Mouse (Mus musculus) inflammation-experienced regulatory T-cells, adult 6 months (primary cell): Measurements from ENCODE around the gene Casp8. TPM values are rescaled to one million over a fixed set of nuclear protein-coding genes. Genes with fewer than 3 reads are reported as not detected.
"Not testable (repeated sequence)": the region's sequence is repeated elsewhere in the genome, so short reads cannot be mapped to it uniquely, and the experiment has no call there.

ENCODE experiments used
- ATAC-seq: one replicate; pipeline ENCODE4 v1.8.0; 2017
- polyA plus RNA-seq, 3 experiments: library from polyadenylated mRNA; unstranded; fragments of 100-300 nt; shearing (Covaris generic); gene quantifications; one replicate each; pipeline ENCODE4 v1.2.1; 2017

Casp8 gene
- polyA plus RNA-seq, 3 experiments from 2014 or later, result 161 to 182 (median 167) TPM

DNA sequence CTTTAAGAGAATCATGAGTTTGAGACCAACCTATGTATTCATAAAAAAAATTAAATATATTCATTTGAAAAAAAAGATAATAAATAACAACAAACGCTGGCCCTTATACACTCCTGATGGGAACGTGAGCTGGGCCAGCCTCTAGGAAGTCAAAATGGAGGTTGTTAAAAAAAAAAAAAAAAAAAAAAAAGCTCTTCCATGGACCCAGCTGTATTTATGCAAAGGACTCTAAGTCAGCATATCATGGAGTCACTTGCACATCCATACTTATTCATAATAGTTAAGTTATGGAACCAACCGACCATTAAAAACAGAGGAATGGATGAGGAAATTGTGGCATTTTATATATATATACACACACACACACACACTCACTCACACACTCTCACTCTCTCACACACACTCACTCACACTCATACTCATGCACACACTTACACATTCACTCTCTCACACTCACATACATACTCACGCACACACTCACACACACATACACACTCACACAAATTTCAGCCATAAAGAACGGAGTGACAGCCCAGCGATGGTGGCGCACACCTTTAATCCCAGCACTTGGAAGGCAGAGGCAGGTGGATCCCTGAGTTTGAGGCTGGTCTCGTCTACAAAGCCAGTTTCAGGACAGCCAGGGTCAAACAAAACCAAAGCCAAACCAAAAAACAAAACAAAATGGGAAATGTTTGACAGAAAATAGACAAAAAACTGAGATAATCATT lies 6.5 kb downstream of the Casp8 start:
- no peak for ATAC-seq

DNA sequence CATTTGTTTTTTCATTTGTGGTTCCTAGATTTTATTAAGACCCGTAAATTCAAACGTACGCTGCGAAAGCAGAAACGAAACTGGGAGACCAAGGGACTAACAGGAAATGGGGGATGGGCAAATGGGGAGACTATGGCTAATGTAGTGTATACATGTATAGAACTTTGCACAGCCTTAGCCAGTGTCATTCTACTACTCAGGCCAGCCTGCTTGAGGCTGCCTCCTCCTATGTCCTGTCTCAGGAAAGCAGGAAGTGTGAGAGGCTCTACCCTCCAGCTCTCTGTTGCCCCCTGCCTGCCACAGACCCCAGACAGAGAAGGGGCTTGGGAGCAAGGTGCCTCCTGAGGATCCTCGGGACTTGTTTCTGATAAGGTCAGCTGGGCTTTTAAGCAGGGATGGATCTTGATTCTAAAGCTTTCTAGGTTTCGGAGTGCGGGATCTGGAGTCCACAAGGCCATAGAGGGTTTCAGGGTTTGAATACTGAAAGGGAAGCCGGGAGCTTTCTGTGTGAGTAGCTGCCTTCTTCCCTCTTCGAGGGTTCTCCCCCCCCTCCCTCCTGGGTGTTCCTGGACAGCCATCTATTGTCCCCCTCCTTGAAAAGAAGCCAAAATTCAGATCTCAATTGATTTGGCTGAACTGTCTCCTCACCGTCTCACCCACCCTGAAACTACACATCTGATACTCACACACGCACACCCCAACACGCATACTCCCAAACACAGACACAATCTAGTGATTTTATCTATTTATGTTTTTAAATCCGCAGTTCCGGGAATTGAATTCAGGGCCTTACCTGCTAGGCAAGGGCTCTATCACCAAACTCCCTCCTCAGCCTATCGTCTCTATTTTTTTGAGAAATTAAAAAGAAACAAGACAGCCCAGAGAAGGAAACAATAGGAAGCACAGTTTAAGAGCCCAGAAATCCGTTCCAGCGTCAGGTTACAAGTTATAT lies 7.4 kb downstream of the Casp8 start:
- peak; percentile 57 for ATAC-seq

DNA sequence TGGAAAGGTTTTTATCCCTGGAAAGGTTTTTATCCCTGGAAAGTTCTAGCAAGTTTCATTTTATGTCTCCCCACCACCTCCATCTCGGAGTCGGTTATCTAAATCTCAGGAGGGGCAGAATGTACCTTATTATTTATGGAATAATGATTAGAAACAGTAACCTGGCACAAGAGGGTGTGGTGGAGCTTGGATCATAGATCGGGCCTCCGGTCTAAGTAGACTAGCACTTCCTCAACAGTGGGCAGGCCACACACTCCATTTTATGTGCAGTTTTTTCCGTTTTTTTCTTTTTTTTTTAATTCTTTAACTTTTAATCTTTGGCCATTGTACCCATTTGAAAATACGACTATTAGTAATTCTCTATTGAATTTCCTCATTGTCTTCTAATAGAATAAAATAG lies 8.4 kb downstream of the Casp8 start:
- peak; percentile 30 for ATAC-seq

DNA sequence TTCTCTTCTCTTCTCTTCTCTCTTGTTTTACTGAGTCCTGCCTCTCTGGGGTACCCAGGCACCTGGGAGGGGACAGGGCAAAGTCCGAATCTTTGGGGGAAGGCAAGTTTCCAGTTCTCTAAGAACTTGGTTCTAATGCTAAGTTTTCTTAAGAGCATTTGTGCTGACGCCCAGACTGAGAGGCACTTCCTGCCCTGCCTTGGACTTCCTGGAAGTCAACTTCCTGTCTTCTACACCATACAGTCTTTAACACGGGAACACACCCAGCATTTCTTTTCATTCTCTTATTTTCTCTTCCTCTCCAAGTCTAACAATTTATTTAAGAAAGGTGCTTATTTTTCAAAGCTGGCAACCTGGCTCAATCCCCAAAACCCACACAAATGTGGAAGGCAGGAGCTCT lies 11.5 kb downstream of the Casp8 start:
- peak; percentile 73 for ATAC-seq

DNA sequence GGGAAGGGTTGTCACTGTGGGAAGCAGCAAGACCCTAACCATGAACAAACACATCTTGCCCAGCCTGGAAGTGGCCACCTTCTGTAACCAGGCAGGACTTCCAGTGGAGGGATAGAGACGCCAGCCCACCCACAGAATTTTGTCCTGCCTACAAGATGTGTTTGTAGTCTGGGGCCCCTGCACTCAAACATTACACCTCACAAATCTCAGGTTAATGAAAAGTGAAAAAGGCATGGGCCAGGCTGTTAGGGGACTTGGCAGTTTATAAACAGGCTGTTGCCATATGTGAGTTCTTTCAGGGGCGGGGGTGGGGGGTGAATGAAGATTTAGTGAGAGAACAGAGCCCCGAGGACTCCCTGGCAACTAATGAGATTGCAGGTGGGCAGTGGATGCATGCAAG lies 31.1 kb downstream of the Casp8 start:
- ATAC-seq, result no peak

DNA sequence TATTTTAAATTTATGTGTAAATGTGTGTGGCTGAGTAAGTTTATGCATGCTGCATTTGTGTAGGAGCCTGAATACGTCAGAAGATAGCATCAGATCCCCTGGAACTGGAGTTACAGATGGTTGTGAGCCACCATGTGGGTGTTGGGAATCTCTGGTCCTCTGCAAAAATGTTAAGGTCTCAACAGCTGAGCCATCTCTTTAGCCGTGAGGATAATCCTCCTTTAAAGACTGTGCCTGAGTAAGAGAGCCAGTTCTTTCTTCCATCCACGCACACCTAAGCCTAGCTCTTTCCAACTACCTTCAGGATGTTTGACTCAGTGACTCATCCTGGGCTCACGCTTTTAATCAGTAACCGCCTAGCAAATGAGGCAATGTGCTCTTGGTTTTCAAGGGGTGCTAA lies 35.6 kb downstream of the Casp8 start:
- no peak for ATAC-seq

DNA sequence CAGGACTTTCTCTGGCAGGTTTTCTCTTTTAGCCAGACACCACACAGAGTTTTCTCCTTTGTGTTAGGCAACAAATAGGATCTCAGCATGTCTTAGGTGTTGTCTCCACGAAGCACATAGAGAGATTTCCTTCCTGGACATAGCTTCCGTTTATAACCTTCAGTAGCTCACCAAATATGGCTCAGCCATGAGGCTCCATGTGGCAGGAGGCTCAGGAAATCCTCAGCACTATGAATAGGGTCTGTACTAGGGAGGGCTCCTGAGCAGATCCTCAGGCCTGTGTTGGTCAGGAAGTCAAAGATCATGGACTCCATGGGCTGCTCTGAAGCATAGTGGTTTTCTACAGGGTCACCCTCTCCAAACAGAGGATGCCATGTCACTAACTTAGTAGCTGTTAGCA lies 37.0 kb downstream of the Casp8 start:
- no peak for ATAC-seq

DNA sequence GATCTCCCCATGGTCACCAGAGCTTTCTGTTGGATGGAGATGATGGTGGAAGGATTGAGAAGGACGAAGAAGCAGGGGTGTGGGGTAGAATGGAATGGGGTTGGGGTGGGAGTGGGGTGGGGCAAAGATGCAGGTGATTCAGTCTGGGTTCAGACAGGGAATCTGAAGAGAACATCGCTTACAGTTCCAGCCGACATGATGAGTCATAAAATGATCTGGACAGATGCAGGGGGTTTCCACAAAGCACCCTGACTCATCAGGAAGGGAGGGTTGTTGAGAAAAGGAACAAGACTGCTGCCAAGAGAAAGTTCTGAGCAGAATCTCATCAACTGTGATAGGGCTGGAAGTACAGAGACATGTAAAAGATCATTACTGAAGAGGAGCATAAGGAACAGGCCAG lies 61.6 kb downstream of the Casp8 start:
- peak; percentile 36 for ATAC-seq

DNA sequence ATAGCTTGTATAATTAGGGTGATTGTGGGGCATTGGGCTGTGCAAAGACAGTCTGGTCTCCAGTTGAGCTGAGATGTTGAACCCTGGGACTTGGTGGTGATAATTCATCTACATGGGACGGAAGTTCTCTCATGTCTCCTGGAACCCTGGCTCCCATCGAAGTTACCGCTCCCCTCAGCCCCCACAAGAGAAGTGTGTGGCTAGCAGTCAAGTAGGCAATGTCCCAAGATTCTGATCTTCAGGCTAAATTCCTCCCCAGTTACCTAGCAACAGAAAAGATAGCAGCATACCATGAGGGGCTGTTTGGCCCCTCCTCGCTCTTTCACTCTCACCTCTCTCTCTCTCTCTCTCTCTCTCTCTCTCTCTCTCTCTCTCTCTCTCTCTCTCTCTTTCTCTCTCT lies 64.0 kb downstream of the Casp8 start:
- ATAC-seq, result not testable (repeated sequence)

DNA sequence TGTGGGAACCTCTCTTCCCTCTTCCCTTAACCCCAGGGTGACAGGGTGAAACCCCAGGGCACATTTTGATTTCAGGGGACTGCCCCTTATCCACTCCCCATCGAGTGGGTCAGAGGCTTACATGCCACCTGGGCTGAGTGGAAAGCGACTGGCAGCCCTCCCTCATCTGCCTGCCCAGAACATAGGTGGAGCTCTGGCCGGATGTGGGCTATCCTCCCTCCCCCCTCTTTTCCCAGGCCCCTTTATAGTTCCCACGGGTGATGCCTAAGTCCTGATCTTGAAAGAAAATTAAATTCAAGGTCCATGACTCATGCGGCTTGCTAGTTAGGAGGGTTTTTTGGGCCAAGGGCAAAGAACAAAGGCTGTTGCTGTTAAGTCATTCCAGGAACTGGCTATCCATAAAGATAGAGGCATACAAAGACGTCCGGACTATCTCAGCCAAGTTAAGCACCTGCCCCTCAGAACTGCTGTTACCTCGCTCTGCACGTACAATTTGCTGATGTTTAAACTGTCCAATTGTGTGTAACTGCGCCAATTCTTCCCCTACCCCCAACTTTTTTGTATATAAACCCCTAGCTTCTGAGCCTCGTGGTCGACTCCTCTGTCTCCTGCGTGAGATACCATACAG lies 64.7 kb downstream of the Casp8 start:
- peak; percentile 82 for ATAC-seq

DNA sequence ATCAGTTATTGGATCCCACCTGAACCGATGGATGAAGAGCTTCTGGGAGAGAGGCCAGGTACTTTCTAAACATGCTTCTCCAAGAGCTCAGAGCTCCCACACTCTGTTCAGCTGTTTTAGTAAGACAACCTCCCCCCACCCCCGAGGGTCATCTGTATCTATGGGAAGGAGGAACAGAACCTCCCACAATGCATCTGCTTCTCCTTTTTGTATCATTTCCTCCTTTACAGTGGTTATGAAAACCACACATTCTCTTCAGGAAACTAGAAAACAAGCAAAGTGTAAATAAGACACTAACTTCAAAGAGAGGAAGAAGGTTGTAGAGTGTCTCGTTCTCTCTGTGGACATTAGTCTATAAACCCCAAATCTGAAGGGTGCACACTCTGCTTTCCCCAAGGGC lies 65.4 kb downstream of the Casp8 start:
- ATAC-seq, result peak; percentile 58

DNA sequence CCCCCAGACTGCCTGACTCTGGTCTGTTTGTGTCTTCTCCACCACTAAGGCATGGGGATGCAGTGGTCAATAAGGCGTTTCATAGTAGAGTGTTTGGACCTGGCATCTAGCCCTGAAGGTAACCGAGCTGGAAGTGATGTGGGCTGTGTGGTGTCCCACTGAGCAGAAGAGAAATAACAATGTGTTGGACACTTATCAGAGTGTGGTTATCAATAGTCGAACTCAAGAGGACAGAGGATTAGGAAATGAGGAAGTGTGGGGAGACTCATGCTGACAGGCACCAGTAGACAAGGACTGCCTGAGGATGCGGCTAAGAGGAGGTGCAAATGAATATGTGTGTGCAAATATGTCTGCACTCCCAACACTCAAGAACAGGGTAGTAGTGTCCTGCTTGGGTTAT lies 81.3 kb downstream of the Casp8 start:
- not testable (repeated sequence) for ATAC-seq

DNA sequence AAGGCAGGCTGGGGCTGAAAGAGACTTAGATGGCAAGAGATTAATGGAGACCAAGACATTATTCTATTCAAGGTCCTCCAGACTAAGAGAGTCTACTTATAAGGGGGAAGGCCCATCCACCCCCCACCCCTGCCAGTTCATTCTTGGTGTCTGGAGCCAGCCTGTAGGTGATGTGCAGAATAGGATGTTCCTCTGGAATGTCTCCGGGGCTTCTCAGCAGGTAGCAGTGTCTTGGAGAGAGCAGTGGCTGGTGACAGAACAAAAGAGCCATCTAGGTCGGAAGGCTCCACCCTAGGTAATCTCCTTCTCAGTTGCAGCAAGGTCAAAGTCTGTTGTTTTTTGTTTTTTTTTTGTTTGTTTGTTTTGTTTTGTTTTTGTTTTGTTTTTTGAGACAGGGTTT lies 84.1 kb downstream of the Casp8 start:
- not testable (repeated sequence) for ATAC-seq

DNA sequence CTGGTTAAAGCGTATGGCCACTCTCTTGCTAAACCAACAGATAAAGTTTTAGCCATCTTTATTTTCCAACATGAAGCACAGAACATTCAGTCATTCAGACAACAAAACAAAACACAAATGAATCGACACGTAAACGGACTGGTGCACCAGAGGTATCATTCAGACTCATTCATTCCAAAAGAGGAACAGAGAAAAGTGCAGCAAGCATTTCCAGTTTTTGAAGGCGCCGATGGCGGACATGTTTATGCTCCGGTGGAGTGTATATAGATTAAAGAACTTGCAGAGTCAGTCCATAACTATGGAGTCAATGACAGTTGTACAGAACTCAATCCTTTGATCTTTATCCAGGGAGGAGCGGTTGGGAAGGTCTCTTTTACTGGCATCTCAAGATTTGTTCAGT lies 88.1 kb downstream of the Casp8 start:
- ATAC-seq, result not testable (repeated sequence)

DNA sequence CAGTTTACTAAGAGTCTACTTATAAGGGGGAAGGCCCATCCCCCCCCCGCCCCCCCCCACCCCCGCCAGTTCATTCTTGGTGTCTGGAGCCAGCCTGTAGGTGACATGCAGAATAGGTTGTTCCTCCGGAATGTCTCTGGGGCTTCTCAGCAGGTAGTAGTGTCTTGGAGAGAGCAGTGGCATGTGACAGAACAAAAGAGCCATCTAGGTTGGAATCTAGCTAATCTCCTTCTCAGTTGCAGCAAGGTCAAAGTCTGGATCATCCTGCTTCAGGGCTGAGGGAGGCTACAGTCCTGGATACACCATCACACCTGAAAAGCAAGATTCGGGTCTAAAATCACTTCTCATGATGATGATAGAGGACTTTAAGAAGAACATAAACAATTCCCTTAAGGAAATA lies 90.5 kb downstream of the Casp8 start:
- no peak for ATAC-seq

DNA sequence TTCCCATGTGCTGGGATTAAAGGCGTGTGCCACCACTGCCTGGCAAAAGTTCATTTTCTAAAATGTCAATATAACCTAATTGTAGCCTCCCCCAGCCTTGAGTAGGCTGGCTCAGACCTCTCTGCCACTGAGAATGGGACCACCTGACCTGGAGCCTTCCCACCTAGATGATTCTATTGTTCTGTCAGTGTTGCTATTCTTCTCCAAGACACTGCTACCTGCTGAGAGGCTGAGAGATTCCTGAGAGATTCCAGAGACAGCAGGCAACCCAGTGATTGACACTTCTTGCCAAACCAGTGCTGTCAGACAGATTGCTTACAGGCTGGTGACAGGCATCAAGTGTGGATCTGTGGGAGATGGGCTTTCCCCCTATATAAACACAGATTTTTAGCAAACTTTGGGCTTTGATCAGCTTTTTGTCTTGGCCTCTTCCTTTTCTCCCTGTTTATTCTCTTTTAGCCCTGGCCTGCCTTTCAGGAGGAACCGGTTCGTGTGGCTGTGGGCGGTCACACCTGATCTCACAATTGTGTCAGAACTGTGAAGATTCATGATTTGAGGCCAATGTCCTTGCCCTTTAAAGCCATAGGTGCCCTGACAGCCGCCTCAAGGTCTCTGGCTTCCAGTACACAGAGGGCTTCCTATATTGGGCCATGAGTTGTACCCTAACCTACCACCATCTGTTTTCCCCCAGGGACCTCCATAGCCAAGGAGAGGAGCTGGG lies 94.8 kb downstream of the Casp8 start:
- no peak for ATAC-seq

DNA sequence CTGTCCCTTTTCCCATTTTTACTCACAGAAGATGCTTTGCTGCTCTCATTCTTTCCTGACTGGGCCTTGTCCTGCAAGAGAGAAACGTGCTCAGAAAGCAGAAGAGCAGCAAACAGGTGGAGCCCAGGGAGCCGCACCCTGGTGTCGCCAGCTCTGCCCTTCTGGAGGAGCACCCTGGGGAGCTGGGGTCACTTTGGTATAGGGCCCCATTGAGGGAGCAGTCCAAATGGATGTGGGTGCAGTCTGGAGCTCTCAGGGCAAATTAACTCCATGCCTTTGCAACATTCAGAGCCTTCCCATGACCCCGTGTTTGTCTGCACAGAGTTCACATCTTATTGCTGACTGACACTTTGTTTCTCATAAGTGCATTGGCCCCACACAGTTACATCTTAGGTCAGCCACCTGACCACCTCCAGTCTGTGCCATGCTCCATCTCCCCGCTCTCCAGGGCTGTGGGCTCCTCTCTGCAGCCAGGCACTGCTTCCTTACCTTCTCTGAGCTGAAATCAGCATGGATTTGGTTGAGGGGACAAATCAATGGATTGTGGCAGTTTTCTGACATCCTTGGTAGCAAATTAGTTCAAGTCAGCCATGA lies 95.6 kb downstream of the Casp8 start:
- not testable (repeated sequence) for ATAC-seq

DNA sequence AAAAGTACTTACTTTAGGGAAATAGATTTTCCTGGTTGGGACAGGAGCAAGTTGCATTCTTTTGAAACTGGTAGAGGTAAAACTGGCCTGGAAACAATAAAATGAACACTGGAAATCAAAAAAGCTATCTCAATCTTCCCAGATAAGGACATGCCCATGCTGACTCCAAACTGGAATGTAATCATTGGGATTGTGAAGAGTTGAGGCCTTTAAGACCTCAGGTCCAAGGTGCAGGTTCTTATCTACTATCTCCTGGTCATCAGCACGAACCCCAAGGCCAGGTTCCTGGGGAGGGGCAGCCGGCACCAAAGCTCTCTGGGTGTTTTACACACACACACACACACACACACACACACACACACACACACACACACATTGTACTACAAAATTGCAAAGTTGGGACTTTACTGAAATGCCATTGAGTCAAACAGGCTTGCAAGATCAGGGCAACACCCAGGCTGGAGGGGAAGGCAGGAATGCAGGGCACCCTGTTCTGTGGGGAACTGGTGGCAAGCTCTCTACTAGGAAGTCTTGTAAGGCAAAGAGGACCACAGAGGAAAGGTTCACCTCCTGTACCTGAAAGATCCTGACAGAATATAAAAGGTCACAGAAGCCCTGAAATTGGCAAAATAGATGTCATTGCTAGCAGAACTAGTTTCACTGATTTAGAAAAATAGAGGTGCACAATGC lies 96.5 kb downstream of the Casp8 start:
- not testable (repeated sequence) for ATAC-seq

DNA sequence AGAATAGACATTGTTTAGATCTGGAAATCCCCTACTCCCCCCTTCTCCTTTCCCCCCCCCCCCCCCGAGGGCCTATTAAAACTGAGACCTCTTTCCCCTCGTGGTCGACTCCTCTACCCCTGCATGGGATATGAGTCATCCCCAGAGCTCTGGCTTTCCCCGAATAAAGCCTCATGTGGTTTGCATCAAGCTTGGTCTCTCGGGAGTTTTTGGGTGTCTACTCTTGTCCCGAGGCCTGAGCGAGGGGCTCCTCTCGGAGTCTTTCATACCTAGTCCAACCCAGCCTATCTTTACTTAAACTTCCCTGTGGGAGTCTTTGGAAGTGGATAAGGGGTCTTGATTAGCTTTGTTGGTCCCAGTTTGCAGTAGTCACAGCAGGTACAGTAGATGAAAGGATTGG lies 97.2 kb downstream of the Casp8 start:
- not testable (repeated sequence) for ATAC-seq
